Mouse (Mus musculus) midbrain, embryonic 13.5 days (tissue): ENCODE results near the gene C87436. TPM values are rescaled to one million over a fixed set of nuclear protein-coding genes. Genes with fewer than 3 reads are reported as not detected.

Experiments
- polyA plus RNA-seq: library from polyadenylated mRNA; unstranded; fragments of >200 nt; fragmentation: Nextera tagmentation; extraction: Ambion mirVana; gene quantifications from 2 replicates; pipeline ENCODE4 v1.2.1, GENCODE M21; 2015

Gene C87436
- polyA plus RNA-seq, 1 experiment from 2014 or later = 28.8 TPM

Other genes with a start within 250 kb of the C87436 start
- gene Tgfa, start 243.2 kb upstream of the C87436 start, polyA plus RNA-seq = 3.8 TPM in 2 replicates
- 134 and 137 TPM in 2 replicates for gene Fam136a, start 72.7 kb upstream of the C87436 start, polyA plus RNA-seq
- 599 and 627 TPM in 2 replicates for gene Snrpg, start 67.1 kb upstream of the C87436 start, polyA plus RNA-seq
- 114 and 122 TPM in 2 replicates for gene Pcyox1, start 41.2 kb upstream of the C87436 start, polyA plus RNA-seq
- gene Tia1, start 34.2 kb upstream of the C87436 start, polyA plus RNA-seq = 401 and 405 TPM in 2 replicates
- gene Gm44790, start 11.7 kb upstream of the C87436 start, polyA plus RNA-seq = not detected in 2 replicates
- gene Pcbp1, start 87.9 kb downstream of the C87436 start, polyA plus RNA-seq = 246 and 342 TPM in 2 replicates
- 0.50 and 0.59 TPM in 2 replicates for gene Asprv1, start 189.8 kb downstream of the C87436 start, polyA plus RNA-seq
- 26.3 and 27.9 TPM in 2 replicates for gene Mxd1, start 230.8 kb downstream of the C87436 start, polyA plus RNA-seq
- 117 and 125 TPM in 2 replicates for gene Snrnp27, start 246.1 kb downstream of the C87436 start, polyA plus RNA-seq